Mouse (Mus musculus): ENCODE measurements around the gene Dock10.

GRCm38 (mm10) chr1:80671730-80672129 lies 86.6 kb downstream of the Dock10 start:
- no peak for TF ChIP-seq CTCF (IDR thresholded peaks at IDR 0.05; ENCODE audit: borderline replicate concordance, insufficient read depth, low read length)
- no peak for TF ChIP-seq POLR2A (IDR thresholded peaks at IDR 0.05; ENCODE audit: low read depth, low read length)

All from embryonic fibroblast, embryonic 13.5 days (primary cell).